Mouse (Mus musculus): ENCODE measurements around the gene Ccdc14. TPM values are rescaled to one million over a fixed set of nuclear protein-coding genes. Genes with fewer than 3 reads are reported as not detected.

Gene Ccdc14
- polyA plus RNA-seq, 1 experiment: 4.0 TPM

- H3K4me1 ChIP-seq (ENCODE audit: control insufficient read depth, insufficient read depth, low read length): 0 out of 2 replicates have a peak, but pooled peaks cover 2% of the 10 kb centered on the region
Observed at GRCm38 (mm10) chr16:34749536-34749935, 59.1 kb downstream of the Ccdc14 start.

GRCm38 (mm10) chr16:34752026-34752425 lies 61.6 kb downstream of the Ccdc14 start:
- H3K4me3 ChIP-seq (ENCODE audit: insufficient read depth, low read length): no peak overlapping the region
- TF ChIP-seq CTCF (IDR thresholded peaks at IDR 0.05; ENCODE audit: low read depth, low read length) (no peak), POLR2A (IDR thresholded peaks at IDR 0.05; ENCODE audit: borderline replicate concordance, low read depth, low read length) (no peak)
- no peak overlapping the region for H3K27ac ChIP-seq (ENCODE audit: insufficient read depth, low read depth, low read length)
- H3K4me1 ChIP-seq (ENCODE audit: control insufficient read depth, insufficient read depth, low read length): 0 out of 2 replicates have a peak, but pooled peaks cover 2% of the 10 kb centered on the region

More at GRCm38 (mm10) chr16:34749536-34749935, 59.1 kb downstream of the Ccdc14 start:
- TF ChIP-seq POLR2A (IDR thresholded peaks at IDR 0.05; ENCODE audit: borderline replicate concordance, low read depth, low read length): no peak
- TF ChIP-seq CTCF (IDR thresholded peaks at IDR 0.05; ENCODE audit: low read depth, low read length): no peak
- no peak overlapping the region for H3K27ac ChIP-seq (ENCODE audit: insufficient read depth, low read depth, low read length)
- H3K4me3 ChIP-seq (ENCODE audit: insufficient read depth, low read length): no peak overlapping the region

- Histone ChIP-seq H3K27ac (ENCODE audit: insufficient read depth, low read depth, low read length) (no peak overlapping the region), H3K4me3 (ENCODE audit: insufficient read depth, low read length) (no peak overlapping the region), H3K4me1 (ENCODE audit: control insufficient read depth, insufficient read depth, low read length) (0 out of 2 replicates have a peak, but pooled peaks cover 2% of the 10 kb centered on the region)
- TF ChIP-seq POLR2A (IDR thresholded peaks at IDR 0.05; ENCODE audit: borderline replicate concordance, low read depth, low read length) (no peak), CTCF (IDR thresholded peaks at IDR 0.05; ENCODE audit: low read depth, low read length) (no peak)
Observed at GRCm38 (mm10) chr16:34752977-34753376, 62.6 kb downstream of the Ccdc14 start.

GRCm38 (mm10) chr16:34756991-34757390 lies 66.6 kb downstream of the Ccdc14 start:
- H3K4me3 ChIP-seq (ENCODE audit: insufficient read depth, low read length): no peak overlapping the region
- TF ChIP-seq CTCF (IDR thresholded peaks at IDR 0.05; ENCODE audit: low read depth, low read length): no peak
- no peak for TF ChIP-seq POLR2A (IDR thresholded peaks at IDR 0.05; ENCODE audit: borderline replicate concordance, low read depth, low read length)
- H3K27ac ChIP-seq (ENCODE audit: insufficient read depth, low read depth, low read length): no peak overlapping the region
- 0 out of 2 replicates have a peak, but pooled peaks cover 2% of the 10 kb centered on the region for H3K4me1 ChIP-seq (ENCODE audit: control insufficient read depth, insufficient read depth, low read length)

- no peak overlapping the region for H3K27ac ChIP-seq (ENCODE audit: insufficient read depth, low read depth, low read length)
- H3K4me1 ChIP-seq (ENCODE audit: control insufficient read depth, insufficient read depth, low read length): no peaks in the 10 kb centered on the region
- no peak for TF ChIP-seq CTCF (IDR thresholded peaks at IDR 0.05; ENCODE audit: low read depth, low read length)
- no peak for TF ChIP-seq POLR2A (IDR thresholded peaks at IDR 0.05; ENCODE audit: borderline replicate concordance, low read depth, low read length)
- H3K4me3 ChIP-seq (ENCODE audit: insufficient read depth, low read length): no peak overlapping the region
Observed at GRCm38 (mm10) chr16:34758205-34758604, 67.8 kb downstream of the Ccdc14 start.

- Histone ChIP-seq H3K4me3 (ENCODE audit: insufficient read depth, low read length) (no peak overlapping the region), H3K4me1 (ENCODE audit: control insufficient read depth, insufficient read depth, low read length) (no peaks in the 10 kb centered on the region), H3K27ac (ENCODE audit: insufficient read depth, low read depth, low read length) (no peak overlapping the region)
- TF ChIP-seq CTCF (IDR thresholded peaks at IDR 0.05; ENCODE audit: low read depth, low read length) (no peak), POLR2A (IDR thresholded peaks at IDR 0.05; ENCODE audit: borderline replicate concordance, low read depth, low read length) (no peak)
Observed at GRCm38 (mm10) chr16:34763959-34764591, 73.7 kb downstream of the Ccdc14 start.

- TF ChIP-seq CTCF (IDR thresholded peaks at IDR 0.05; ENCODE audit: low read depth, low read length): no peak
- TF ChIP-seq POLR2A (IDR thresholded peaks at IDR 0.05; ENCODE audit: borderline replicate concordance, low read depth, low read length): no peak
- H3K27ac ChIP-seq (ENCODE audit: insufficient read depth, low read depth, low read length): no peak overlapping the region
- no peaks in the 10 kb centered on the region for H3K4me1 ChIP-seq (ENCODE audit: control insufficient read depth, insufficient read depth, low read length)
- no peak overlapping the region for H3K4me3 ChIP-seq (ENCODE audit: insufficient read depth, low read length)
Observed at GRCm38 (mm10) chr16:34765666-34766065, 75.2 kb downstream of the Ccdc14 start.

GRCm38 (mm10) chr16:34766193-34766592 lies 75.8 kb downstream of the Ccdc14 start:
- Histone ChIP-seq H3K27ac (ENCODE audit: insufficient read depth, low read depth, low read length) (no peak overlapping the region), H3K4me1 (ENCODE audit: control insufficient read depth, insufficient read depth, low read length) (no peaks in the 10 kb centered on the region), H3K4me3 (ENCODE audit: insufficient read depth, low read length) (no peak overlapping the region)
- TF ChIP-seq CTCF (IDR thresholded peaks at IDR 0.05; ENCODE audit: low read depth, low read length): no peak

- TF ChIP-seq CTCF (IDR thresholded peaks at IDR 0.05; ENCODE audit: low read depth, low read length) (no peak), POLR2A (IDR thresholded peaks at IDR 0.05; ENCODE audit: borderline replicate concordance, low read depth, low read length) (no peak)
Observed at GRCm38 (mm10) chr16:34767443-34767842, 77.0 kb downstream of the Ccdc14 start.

GRCm38 (mm10) chr16:34768436-34768835 lies 78.0 kb downstream of the Ccdc14 start:
- H3K4me3 ChIP-seq (ENCODE audit: insufficient read depth, low read length): no peak overlapping the region
- no peak overlapping the region for H3K27ac ChIP-seq (ENCODE audit: insufficient read depth, low read depth, low read length)
- no peak for TF ChIP-seq CTCF (IDR thresholded peaks at IDR 0.05; ENCODE audit: low read depth, low read length)
- no peak for TF ChIP-seq POLR2A (IDR thresholded peaks at IDR 0.05; ENCODE audit: borderline replicate concordance, low read depth, low read length)
- H3K4me1 ChIP-seq (ENCODE audit: control insufficient read depth, insufficient read depth, low read length): no peaks in the 10 kb centered on the region

More at GRCm38 (mm10) chr16:34767443-34767842, 77.0 kb downstream of the Ccdc14 start:
- no peak overlapping the region for H3K27ac ChIP-seq (ENCODE audit: insufficient read depth, low read depth, low read length)
- H3K4me1 ChIP-seq (ENCODE audit: control insufficient read depth, insufficient read depth, low read length): no peaks in the 10 kb centered on the region
- H3K4me3 ChIP-seq (ENCODE audit: insufficient read depth, low read length): no peak overlapping the region

All from bone marrow macrophage, adult 2 months (primary cell).